ENCODE assay signal across 7 mouse cellular contexts in the genomic region with DNA sequence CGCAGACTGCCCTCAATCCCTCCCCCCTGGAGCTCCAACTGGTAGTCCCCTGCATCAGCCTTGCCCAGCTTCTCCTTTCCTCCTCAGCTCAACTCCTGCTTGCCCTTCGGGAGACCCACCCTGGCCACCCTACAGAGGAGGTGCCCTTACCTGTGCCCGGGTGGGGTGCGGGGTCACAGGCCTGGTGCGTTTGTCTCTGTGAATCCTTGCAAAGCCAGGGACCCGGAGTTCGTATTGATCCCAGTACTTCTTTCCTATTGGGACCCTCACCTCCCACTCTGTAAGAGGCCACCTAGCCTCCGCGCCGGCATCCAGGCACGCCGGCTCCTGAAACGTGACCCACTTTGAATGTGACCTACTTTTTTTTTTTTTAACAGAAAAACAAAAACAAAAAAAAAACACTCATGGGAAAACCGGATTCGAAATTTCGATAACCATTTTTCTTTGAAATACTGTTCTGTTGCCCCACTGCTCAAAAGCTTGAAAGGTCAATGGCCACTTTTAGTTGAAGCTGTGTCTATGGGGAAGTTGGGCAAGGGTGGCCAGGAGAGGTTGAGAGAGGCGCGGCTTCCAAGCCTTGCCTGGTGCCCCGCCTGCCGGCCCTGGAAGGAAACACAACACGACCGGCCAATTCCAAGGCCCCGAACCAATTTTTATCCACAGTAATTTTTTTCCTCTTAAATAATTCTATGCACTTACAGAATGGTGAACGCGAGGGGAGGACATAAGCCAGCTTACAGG. TPM values are rescaled to one million over a fixed set of nuclear protein-coding genes. Genes with fewer than 3 reads are reported as not detected.
DNase-seq lines count a peak whose midpoint lies in the region; ATAC-seq and TF ChIP-seq lines count a peak whose summit lies in the region.

No protein-coding gene starts in this region.

- no peak for TF ChIP-seq POLR2A in cortical plate, adult 2 months (IDR thresholded peaks at IDR 0.05; ENCODE audit: extremely low read depth, insufficient read depth, low read length)
- no peak for TF ChIP-seq POLR2A in spleen, adult 2 months (IDR thresholded peaks at IDR 0.05; ENCODE audit: low read depth, low read length)

- H3K9me3 ChIP-seq in intestine, embryonic 15.5 days: no peaks in the 10 kb centered on the region
- no peaks in the 10 kb centered on the region for H3K9me3 ChIP-seq in limb, embryonic 13.5 days
- no peaks in the 10 kb centered on the region for H3K9me3 ChIP-seq in midbrain, embryonic 14.5 days (ENCODE audit: control insufficient read depth, low read length)

- under 1% methylated on average over 25 of the region's 25 CpGs for whole genome bisulfite sequencing in intestine, embryonic 15.5 days
- under 1% methylated on average over 25 of the region's 25 CpGs for WGBS in limb, embryonic 13.5 days
- WGBS in midbrain, embryonic 14.5 days: under 1% methylated on average over 25 of the region's 25 CpGs
- 2% methylated on average over 25 of the region's 25 CpGs for WGBS in spleen, adult 2 months

- H3K4me1 ChIP-seq in cortical plate, adult 2 months (ENCODE audit: control insufficient read depth, insufficient read depth, low read length): no peaks in the 10 kb centered on the region
- peaks cover 17% of the 10 kb centered on the region; the same call in 1 of the 2 replicates for H3K4me1 ChIP-seq in intestine, embryonic 15.5 days (replicated peaks)
- peaks cover 29% of the 10 kb centered on the region for H3K4me1 ChIP-seq in limb, embryonic 13.5 days
- H3K4me1 ChIP-seq in midbrain, embryonic 14.5 days (ENCODE audit: control insufficient read depth, insufficient read depth, low read length): peaks cover 14% of the 10 kb centered on the region
- peaks cover 22% of the 10 kb centered on the region for H3K4me1 ChIP-seq in spleen, adult 2 months (ENCODE audit: control insufficient read depth, insufficient read depth, insufficient read length)

- H3K9ac ChIP-seq in intestine, embryonic 15.5 days: peak overlapping the region; percentile 86; the same call in 1 of the 2 replicates
- H3K9ac ChIP-seq in limb, embryonic 13.5 days: peak overlapping the region; percentile 59
- H3K9ac ChIP-seq in midbrain, embryonic 14.5 days (replicated peaks; ENCODE audit: low read length): peak overlapping the region; percentile 82

- peak; percentile 11 for ATAC-seq in intestine, embryonic 15.5 days
- no peak for ATAC-seq in limb, embryonic 13.5 days (ENCODE audit: low FRiP score, low read depth)
- ATAC-seq in midbrain, embryonic 14.5 days (ENCODE audit: low FRiP score, low TSS enrichment): peak; percentile 5; the same call in 1 of the 2 replicates

- no peak overlapping the region for H3K27ac ChIP-seq in cortical plate, adult 2 months (ENCODE audit: insufficient read depth, low read length)
- peak overlapping the region; percentile 82 for H3K27ac ChIP-seq in intestine, embryonic 15.5 days
- H3K27ac ChIP-seq in limb, embryonic 13.5 days: peak overlapping the region; percentile 70; the same call in 1 of the 2 replicates
- peak overlapping the region; percentile 90 for H3K27ac ChIP-seq in midbrain, embryonic 14.5 days (replicated peaks; ENCODE audit: low read depth, low read length)
- H3K27ac ChIP-seq in spleen, adult 2 months (ENCODE audit: insufficient read depth, low read length): no peak overlapping the region

- peak; percentile 63 for TF ChIP-seq CTCF in cortical plate, adult 2 months (IDR thresholded peaks at IDR 0.05; ENCODE audit: extremely low read depth, insufficient read depth, low read length)
- TF ChIP-seq CTCF in spleen, adult 2 months (IDR thresholded peaks at IDR 0.05; ENCODE audit: extremely low read depth, insufficient read depth, insufficient read length, insufficient replicate concordance): peak; percentile 73

- H3K36me3 ChIP-seq in intestine, embryonic 15.5 days: no peaks in the 10 kb centered on the region
- H3K36me3 ChIP-seq in limb, embryonic 13.5 days: no peaks in the 10 kb centered on the region
- no peaks in the 10 kb centered on the region for H3K36me3 ChIP-seq in midbrain, embryonic 14.5 days (ENCODE audit: control insufficient read depth, insufficient read depth, low read length)
- no peaks in the 10 kb centered on the region for H3K36me3 ChIP-seq in spleen, adult 2 months (ENCODE audit: control insufficient read depth, insufficient read depth, low read length)

- H3K4me2 ChIP-seq in intestine, embryonic 15.5 days (replicated peaks): peak overlapping the region; percentile 96
- peak overlapping the region; percentile 96 for H3K4me2 ChIP-seq in limb, embryonic 13.5 days (replicated peaks)
- peak overlapping the region; percentile 96 for H3K4me2 ChIP-seq in midbrain, embryonic 14.5 days (ENCODE audit: low read length)

- no peaks in the 10 kb centered on the region for H3K27me3 ChIP-seq in intestine, embryonic 15.5 days (replicated peaks)
- peaks cover 2% of the 10 kb centered on the region; the same call in 1 of the 2 replicates for H3K27me3 ChIP-seq in limb, embryonic 13.5 days
- 0 out of 2 replicates have a peak, but pooled peaks cover 5% of the 10 kb centered on the region for H3K27me3 ChIP-seq in midbrain, embryonic 14.5 days (ENCODE audit: control insufficient read depth, insufficient read depth, low read length)
- peaks cover 33% of the 10 kb centered on the region for H3K27me3 ChIP-seq in spleen, adult 2 months (ENCODE audit: control insufficient read depth, insufficient read depth, low read length)

- intact Hi-C loops in gastrocnemius, postnatal 36 days (cut with DNase I): loop anchor here (2.0 to 5.0 kb wide), 6 partner anchors 57 to 425 kb away; no protein-coding TSS in a partner anchor

- H3K4me3 ChIP-seq in cortical plate, adult 2 months (ENCODE audit: insufficient read depth, low read length): peak overlapping the region; percentile 49
- peak overlapping the region; percentile 87 for H3K4me3 ChIP-seq in intestine, embryonic 15.5 days (replicated peaks)
- peak overlapping the region; percentile 81 for H3K4me3 ChIP-seq in limb, embryonic 13.5 days
- peak overlapping the region; percentile 69 for H3K4me3 ChIP-seq in midbrain, embryonic 14.5 days (replicated peaks; ENCODE audit: low read depth, low read length)
- H3K4me3 ChIP-seq in spleen, adult 2 months (ENCODE audit: extremely low read depth, insufficient read depth, insufficient read length): peak overlapping the region; percentile 60

- DNase-seq in adrenal gland, adult 2 months: peak; percentile 87
- DNase-seq in gastrocnemius, postnatal 36 days: peak; percentile 64 to 68
- peak; percentile 87 for DNase-seq in midbrain, embryonic 14.5 days
- peak; percentile 21 to 64 for DNase-seq in spleen, adult 2 months (ENCODE audit: low read depth in 1 of 2, low spot score in 2 of 2)

RNA-seq across cellular contexts. Expression of a gene that starts 0.7 kb away (rescaled TPM):
- 10 to 100 TPM; 10.7 to 22.7 TPM for total RNA-seq in adrenal gland, adult 2 months (2021)
- 41.4 and 52.0 TPM in 2 replicates for polyA plus RNA-seq in adrenal gland, adult 2 months (2012; rRNA removed)
- 22.8 and 23.7 TPM in 2 replicates for polyA plus RNA-seq in cortical plate, adult 2 months (2012; rRNA removed)
- total RNA-seq in gastrocnemius, postnatal 36 days (2021): 10 to 100 TPM in 1 of 2 experiments, 1 to 10 TPM in 1; 8.3 to 12.0 TPM
- polyA plus RNA-seq in intestine, embryonic 15.5 days (2015; fragmentation: Nextera tagmentation; extraction: Ambion mirVana): 76.9 and 78.3 TPM in 2 replicates
- polyA plus RNA-seq in limb, embryonic 13.5 days (2015; fragmentation: Nextera tagmentation; extraction: Ambion mirVana): 72.7 and 88.6 TPM in 2 replicates
- 144 and 150 TPM in 2 replicates for polyA plus RNA-seq in midbrain, embryonic 14.5 days (2014; fragmentation: Nextera tagmentation; extraction: Ambion mirVana)
- 10.2 and 12.7 TPM in 2 replicates for polyA plus RNA-seq in spleen, adult 2 months (2012; rRNA removed)

Comparison
In these comparisons a context has a peak if more than half of its experiments do, and no peak if none do; other contexts are left out.
1. H3K27ac ChIP-seq: peak in intestine, embryonic 15.5 days (single experiment), limb, embryonic 13.5 days (single experiment) and midbrain, embryonic 14.5 days (single experiment); none in cortical plate, adult 2 months (single experiment) and spleen, adult 2 months (single experiment).
2. Peak in every context shown above with its lines, with median percentiles within 50 percentile points of each other: DNase-seq, H3K4me3 ChIP-seq, H3K4me2 ChIP-seq and H3K9ac ChIP-seq.